Mouse (Mus musculus) limb, embryonic 11.5 days (tissue): ENCODE results near the gene Zcchc17. TPM values are rescaled to one million over a fixed set of nuclear protein-coding genes. Genes with fewer than 3 reads are reported as not detected.

Source experiments
- ATAC-seq: fragments of 200-750 bp; cut with Nextera tagmentation; 2 replicates; pipeline ENCODE4 v1.8.0; 2017; ENCODE audit warnings: low read depth; ENCODE audit not compliant: insufficient number of reproducible peaks, low FRiP score, low TSS enrichment
- DNase-seq: peaks from one replicate; pipeline ENCODE4 v3.0.0-alpha.2; 2015; ENCODE audit warnings: low spot score
- H3K27ac ChIP-seq: fragments of 300-500 bp; sonication (generic); replicated peaks from 2 replicates; pipeline ENCODE4 v1.5.1; 2014; ENCODE audit warnings: low read depth, mild to moderate bottlenecking, low read length
- H3K27me3 ChIP-seq: fragments of 300-500 bp; sonication (generic); 2 replicates; pipeline ENCODE4 v1.6.1; 2014; ENCODE audit warnings: mild to moderate bottlenecking, low read length, mixed read lengths; ENCODE audit not compliant: control insufficient read depth, insufficient read depth
- H3K36me3 ChIP-seq: fragments of 300-500 bp; sonication (generic); 2 replicates; pipeline ENCODE4 v1.6.1; 2014; ENCODE audit warnings: mild to moderate bottlenecking, low read length, moderate library complexity, mixed read lengths; ENCODE audit not compliant: control insufficient read depth, insufficient read depth
- H3K4me1 ChIP-seq: fragments of 300-500 bp; sonication (generic); 2 replicates; pipeline ENCODE4 v1.6.1; 2014; ENCODE audit warnings: low read length, mixed read lengths; ENCODE audit not compliant: control insufficient read depth, insufficient read depth
- H3K4me2 ChIP-seq: fragments of 300-500 bp; sonication (generic); 2 replicates; pipeline ENCODE4 v1.6.1; 2014; ENCODE audit warnings: low read depth, mild to moderate bottlenecking, moderate library complexity; ENCODE audit not compliant: severe bottlenecking
- H3K4me3 ChIP-seq: fragments of 300-500 bp; sonication (generic); 2 replicates; pipeline ENCODE4 v1.5.1; 2014; ENCODE audit warnings: low read depth, low read length
- H3K9ac ChIP-seq: fragments of 300-500 bp; sonication (generic); 2 replicates; pipeline ENCODE4 v1.6.1; 2014; ENCODE audit warnings: mild to moderate bottlenecking, low read length
- H3K9me3 ChIP-seq: fragments of 300-500 bp; sonication (generic); 2 replicates; pipeline ENCODE4 v1.6.1; 2016; ENCODE audit warnings: low read length; ENCODE audit not compliant: control insufficient read depth
- WGBS: fragments of 180-500 bp; shearing (Covaris S2); extraction: QIAGEN DNeasy Blood & Tissue Kit; methylation state at CpG from one replicate; pipeline ENCODE4 v1.1.7; 2014; 5-methylcytosine and 5-hydroxymethylcytosine counted together
- polyA plus RNA-seq: library from polyadenylated mRNA; unstranded; fragments of >200 nt; fragmentation: Nextera tagmentation; extraction: Ambion mirVana; gene quantifications from 2 replicates; pipeline ENCODE4 v1.2.1, GENCODE M21; 2014

Gene Zcchc17
- polyA plus RNA-seq, 1 experiment from 2014 or later, result 88.9 TPM

- Histone ChIP-seq H3K27me3 (no peaks in the 10 kb centered on the region), H3K4me1 (no peaks in the 10 kb centered on the region), H3K36me3 (peaks cover 11% of the 10 kb centered on the region), H3K9me3 (no peaks in the 10 kb centered on the region), H3K27ac (no peak overlapping the region), H3K4me2 (no peak overlapping the region), H3K4me3 (no peak overlapping the region), H3K9ac (no peak overlapping the region)
- 90% methylated on average over 2 of the region's 2 CpGs for WGBS
- ATAC-seq, result no peak
- DNase-seq, result no peak
Measured at GRCm38 (mm10) chr4:130325446-130325845, 34.3 kb downstream of the Zcchc17 start.

GRCm38 (mm10) chr4:130323607-130324006 lies 36.1 kb downstream of the Zcchc17 start:
- H3K9me3 ChIP-seq, result no peaks in the 10 kb centered on the region
- H3K4me1 ChIP-seq, result no peaks in the 10 kb centered on the region
- H3K36me3 ChIP-seq, result peaks cover 11% of the 10 kb centered on the region
- H3K27me3 ChIP-seq, result no peaks in the 10 kb centered on the region
- H3K9ac ChIP-seq, result no peak overlapping the region
- no peak overlapping the region for H3K4me2 ChIP-seq
- DNase-seq (no peak), ATAC-seq (no peak)
- 85% methylated on average over 5 of the region's 5 CpGs for WGBS
- H3K27ac ChIP-seq, result no peak overlapping the region
- no peak overlapping the region for H3K4me3 ChIP-seq

- no peaks in the 10 kb centered on the region for H3K4me1 ChIP-seq
- peaks cover 11% of the 10 kb centered on the region for H3K36me3 ChIP-seq
- no peak overlapping the region for H3K4me3 ChIP-seq
- no peak for DNase-seq
- ATAC-seq, result no peak
- H3K27me3 ChIP-seq, result no peaks in the 10 kb centered on the region
- no peak overlapping the region for H3K27ac ChIP-seq
- H3K9me3 ChIP-seq, result no peaks in the 10 kb centered on the region
- H3K9ac ChIP-seq, result no peak overlapping the region
- no peak overlapping the region for H3K4me2 ChIP-seq
- WGBS, result 81% methylated on average over 1 of the region's 1 CpGs
Measured at GRCm38 (mm10) chr4:130323165-130323564, 36.6 kb downstream of the Zcchc17 start.

GRCm38 (mm10) chr4:130322567-130322966 lies 37.2 kb downstream of the Zcchc17 start:
- H3K36me3 ChIP-seq, result peaks cover 11% of the 10 kb centered on the region
- DNase-seq (no peak), ATAC-seq (no peak)
- no peak overlapping the region for H3K9ac ChIP-seq
- no peaks in the 10 kb centered on the region for H3K4me1 ChIP-seq
- no peak overlapping the region for H3K4me3 ChIP-seq
- no peaks in the 10 kb centered on the region for H3K27me3 ChIP-seq
- H3K4me2 ChIP-seq, result no peak overlapping the region
- no peak overlapping the region for H3K27ac ChIP-seq
- WGBS, result 86% methylated on average over 7 of the region's 7 CpGs
- no peaks in the 10 kb centered on the region for H3K9me3 ChIP-seq

GRCm38 (mm10) chr4:130321640-130322039 lies 38.1 kb downstream of the Zcchc17 start:
- no peaks in the 10 kb centered on the region for H3K27me3 ChIP-seq
- H3K9me3 ChIP-seq, result no peaks in the 10 kb centered on the region
- no peak overlapping the region for H3K9ac ChIP-seq
- no peak overlapping the region for H3K4me2 ChIP-seq
- peaks cover 11% of the 10 kb centered on the region for H3K36me3 ChIP-seq
- no peaks in the 10 kb centered on the region for H3K4me1 ChIP-seq
- H3K27ac ChIP-seq, result no peak overlapping the region
- no peak overlapping the region for H3K4me3 ChIP-seq
- WGBS, result 94% methylated on average over 7 of the region's 7 CpGs
- no peak for DNase-seq
- ATAC-seq, result no peak

- no peak for ATAC-seq
- Histone ChIP-seq H3K9ac (no peak overlapping the region), H3K4me2 (no peak overlapping the region), H3K27ac (no peak overlapping the region), H3K4me1 (no peaks in the 10 kb centered on the region), H3K9me3 (no peaks in the 10 kb centered on the region), H3K27me3 (no peaks in the 10 kb centered on the region), H3K36me3 (peaks cover 10% of the 10 kb centered on the region; the same call in 1 of the 2 replicates), H3K4me3 (no peak overlapping the region)
- 85% methylated on average over 7 of the region's 7 CpGs for WGBS
- DNase-seq, result no peak
Measured at GRCm38 (mm10) chr4:130319564-130319963, 40.2 kb downstream of the Zcchc17 start.

GRCm38 (mm10) chr4:130318122-130318521 lies 41.6 kb downstream of the Zcchc17 start:
- Histone ChIP-seq H3K9me3 (no peaks in the 10 kb centered on the region), H3K27ac (no peak overlapping the region), H3K36me3 (peaks cover 10% of the 10 kb centered on the region; the same call in 1 of the 2 replicates), H3K9ac (no peak overlapping the region), H3K4me3 (no peak overlapping the region), H3K27me3 (no peaks in the 10 kb centered on the region), H3K4me1 (no peaks in the 10 kb centered on the region), H3K4me2 (no peak overlapping the region)
- no peak for ATAC-seq
- 68% methylated on average over 3 of the region's 3 CpGs for WGBS
- no peak for DNase-seq

GRCm38 (mm10) chr4:130316691-130317090 lies 43.1 kb downstream of the Zcchc17 start:
- 88% methylated on average over 10 of the region's 10 CpGs for WGBS
- no peak overlapping the region for H3K4me3 ChIP-seq
- no peak overlapping the region for H3K9ac ChIP-seq
- no peak overlapping the region for H3K27ac ChIP-seq
- ATAC-seq (no peak), DNase-seq (no peak)
- no peak overlapping the region for H3K4me2 ChIP-seq
- H3K27me3 ChIP-seq, result no peaks in the 10 kb centered on the region
- H3K9me3 ChIP-seq, result no peaks in the 10 kb centered on the region
- H3K36me3 ChIP-seq, result peaks cover 7% of the 10 kb centered on the region; the same call in 1 of the 2 replicates
- H3K4me1 ChIP-seq, result no peaks in the 10 kb centered on the region
